Mouse (Mus musculus) urinary bladder, adult 18-20 months (tissue): ENCODE data around the gene Nup153.
A peak's percentile ranks its signal among the peaks of the same experiment; 100 is the strongest.

Source experiments
- DNase-seq, 2 experiments: peaks; one replicate each; pipeline ENCODE4 v3.0.0; 2022; ENCODE audit warnings: low spot score in 2 of 2, mixed read lengths in 2 of 2

Nup153 gene

GRCm38 (mm10) chr13:46728411-46728810 is 671 bp upstream of the Nup153 start:
- no peak for DNase-seq

- DNase-seq, result peak; percentile 48 to 69
Observed at GRCm38 (mm10) chr13:46727038-46727836, 503 bp downstream of the Nup153 start.

GRCm38 (mm10) chr13:46726288-46727037 is 1.3 kb downstream of the Nup153 start:
- peak in 1 of 2 experiments; percentile 8 for DNase-seq

GRCm38 (mm10) chr13:46725227-46725626 is 2.5 kb downstream of the Nup153 start:
- DNase-seq, result no peak

GRCm38 (mm10) chr13:46724371-46724770 is 3.4 kb downstream of the Nup153 start:
- DNase-seq, result no peak

- DNase-seq, result no peak
Observed at GRCm38 (mm10) chr13:46721009-46721408, 6.7 kb downstream of the Nup153 start.

- no peak for DNase-seq
Observed at GRCm38 (mm10) chr13:46718893-46719400, 8.8 kb downstream of the Nup153 start.

GRCm38 (mm10) chr13:46715976-46716639 is 11.6 kb downstream of the Nup153 start:
- DNase-seq, result no peak

GRCm38 (mm10) chr13:46713486-46713885 is 14.3 kb downstream of the Nup153 start:
- no peak for DNase-seq

- no peak for DNase-seq
Observed at GRCm38 (mm10) chr13:46703138-46703537, 24.6 kb downstream of the Nup153 start.

GRCm38 (mm10) chr13:46701486-46701885 is 26.3 kb downstream of the Nup153 start:
- DNase-seq, result no peak

- DNase-seq, result no peak
Observed at GRCm38 (mm10) chr13:46699372-46699771, 28.4 kb downstream of the Nup153 start.

- no peak for DNase-seq
Observed at GRCm38 (mm10) chr13:46696788-46697187, 31.0 kb downstream of the Nup153 start.

GRCm38 (mm10) chr13:46695932-46696331 is 31.8 kb downstream of the Nup153 start:
- no peak for DNase-seq

- no peak for DNase-seq
Observed at GRCm38 (mm10) chr13:46695296-46695908, 32.3 kb downstream of the Nup153 start.

- no peak for DNase-seq
Observed at GRCm38 (mm10) chr13:46690559-46691241, 37.0 kb downstream of the Nup153 start.

- DNase-seq, result no peak
Observed at GRCm38 (mm10) chr13:46683370-46683769, 44.4 kb downstream of the Nup153 start.

GRCm38 (mm10) chr13:46682921-46683320 is 44.8 kb downstream of the Nup153 start:
- no peak for DNase-seq

GRCm38 (mm10) chr13:46677721-46678120 is 50.0 kb downstream of the Nup153 start:
- DNase-seq, result no peak

GRCm38 (mm10) chr13:46674601-46675000 is 53.1 kb downstream of the Nup153 start:
- DNase-seq, result no peak

- DNase-seq, result no peak
Observed at GRCm38 (mm10) chr13:46670514-46670913, 57.2 kb downstream of the Nup153 start.
